Mouse (Mus musculus) adrenal gland, adult (tissue): ENCODE measurements around the gene Tmem221.
A peak's percentile ranks its signal among the peaks of the same experiment; 100 is the strongest.

Experiments
- DNase-seq, 2 experiments: peaks; one replicate each; pipeline ENCODE4 v3.0.0; 2022 to 2023; ENCODE audit warnings: low spot score in 1 of 2; ENCODE audit not compliant: inconsistent age in 2 of 2

Tmem221 gene

GRCm38 (mm10) chr8:71579009-71579408, 20.3 kb upstream of the Tmem221 start:
- peak in 1 of 2 experiments; percentile 84 for DNase-seq

GRCm38 (mm10) chr8:71577856-71578387, 19.3 kb upstream of the Tmem221 start:
- DNase-seq = no peak

GRCm38 (mm10) chr8:71575020-71575419, 16.3 kb upstream of the Tmem221 start:
- peak in 1 of 2 experiments; percentile 68 for DNase-seq

GRCm38 (mm10) chr8:71574426-71574825, 15.8 kb upstream of the Tmem221 start:
- peak; percentile 76 to 82 for DNase-seq

- peak; percentile 75 to 82 for DNase-seq
These were observed 14.4 kb upstream of the Tmem221 start for GRCm38 (mm10) chr8:71572847-71573633.

- DNase-seq = no peak
These were observed 13.4 kb upstream of the Tmem221 start for GRCm38 (mm10) chr8:71572077-71572476.

GRCm38 (mm10) chr8:71570291-71570954, 11.8 kb upstream of the Tmem221 start:
- peak in 1 of 2 experiments; percentile 97 for DNase-seq

DNA sequence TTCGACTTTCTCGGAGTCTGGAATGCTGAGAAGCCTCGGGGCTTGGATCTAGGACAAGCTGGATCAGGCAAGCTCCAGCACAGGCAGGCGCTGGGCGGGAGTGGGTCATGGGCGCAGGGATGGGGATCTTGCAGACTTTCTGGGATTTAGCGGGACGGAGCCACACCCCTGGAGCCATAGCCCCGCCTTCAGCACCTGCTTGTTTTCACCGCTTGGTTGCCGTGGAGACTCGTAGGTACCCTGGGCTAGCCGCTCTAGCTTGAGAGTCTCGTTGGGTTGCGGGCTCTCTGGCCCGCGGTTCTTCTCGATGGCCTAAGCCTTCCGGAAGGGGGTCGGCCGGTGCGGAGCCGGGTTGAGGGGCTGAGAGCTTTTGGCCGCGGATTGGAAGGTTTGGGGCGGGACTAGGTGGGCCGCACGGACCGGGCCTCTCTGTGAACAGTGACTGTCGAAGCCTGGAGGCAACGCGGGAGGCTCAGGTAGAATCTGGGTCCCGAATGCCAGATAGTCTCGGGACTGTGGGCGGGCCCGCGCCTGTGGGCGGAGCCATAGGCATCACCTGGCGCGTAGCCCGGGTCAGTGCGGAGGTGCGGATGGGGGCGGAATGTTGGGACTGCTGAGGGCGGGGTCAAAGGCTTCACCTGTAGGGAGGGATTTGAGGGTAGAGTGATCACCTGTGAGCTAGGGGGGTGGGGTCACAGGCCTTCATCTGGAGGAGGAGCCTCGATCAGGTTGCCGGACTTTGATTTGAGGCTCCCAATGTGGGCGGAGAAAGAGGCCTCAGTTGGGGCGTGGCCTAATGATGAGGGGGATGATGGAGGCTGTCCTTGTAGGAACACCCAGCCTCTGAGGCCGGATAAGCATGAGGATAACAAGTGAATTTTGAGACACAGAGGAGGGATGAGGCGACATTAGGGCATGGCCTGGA, 11.0 kb upstream of the Tmem221 start:
- DNase-seq = peak; percentile 94 to 99

GRCm38 (mm10) chr8:71568941-71569340, 10.3 kb upstream of the Tmem221 start:
- no peak for DNase-seq

DNA sequence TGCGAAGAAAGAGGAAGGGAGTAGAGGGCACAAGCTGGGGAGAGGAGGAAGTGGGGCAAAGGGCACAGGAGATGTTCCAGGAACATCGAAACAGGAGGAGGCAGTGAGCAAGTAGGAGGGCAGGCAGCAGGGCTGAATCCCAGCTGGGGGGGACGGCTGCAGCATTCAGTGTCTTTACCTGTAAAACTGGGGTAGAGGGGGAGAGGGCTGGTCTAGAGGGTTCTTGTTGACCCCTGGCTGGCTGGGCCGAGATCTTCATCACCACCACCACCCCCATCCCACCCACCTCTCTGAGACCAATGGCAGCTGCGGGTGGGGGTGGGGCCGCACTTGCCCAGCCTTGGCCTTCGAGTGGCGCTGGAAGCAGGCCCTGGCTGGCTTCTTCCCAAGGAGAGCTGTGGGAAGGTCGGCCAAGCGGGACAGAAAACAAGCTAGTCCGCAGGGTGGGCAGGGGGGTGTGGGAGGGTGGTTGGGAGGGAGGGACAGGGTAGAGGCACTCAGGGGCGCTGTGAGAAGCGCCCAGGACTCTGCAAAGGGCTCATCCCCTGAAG, 9.8 kb upstream of the Tmem221 start, which contains the start of gene Slc27a1:
Gene Slc27a1 (plus strand): TSS at position 496 of the 551 bp plus-strand sequence.
- DNase-seq = peak; percentile 89 to 97

DNA sequence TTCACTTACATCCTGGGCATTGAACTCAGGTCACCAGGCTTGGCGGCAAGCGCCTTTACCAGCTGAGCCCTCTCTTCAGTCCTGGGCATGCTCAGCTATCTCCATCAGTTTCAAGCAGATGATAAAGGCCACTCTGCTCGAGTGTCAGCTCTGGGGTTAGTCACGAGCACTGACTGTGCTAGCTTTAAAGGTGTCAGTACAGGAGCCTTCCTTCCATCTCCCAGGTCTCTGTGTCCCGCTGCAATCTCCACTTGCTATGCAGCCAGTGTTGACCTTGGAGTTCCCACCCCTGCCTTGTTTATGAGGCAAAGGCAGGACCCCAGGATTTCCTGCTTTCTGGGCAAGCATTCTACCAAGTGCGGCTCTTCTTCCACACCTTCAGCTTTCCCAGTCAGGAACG, 8.9 kb upstream of the Tmem221 start:
- DNase-seq = peak; percentile 51 to 62

GRCm38 (mm10) chr8:71566501-71566900, 7.8 kb upstream of the Tmem221 start, which contains the start of gene Nxnl1:
Gene Nxnl1 (minus strand): TSS chr8:71566601.
- no peak for DNase-seq

DNA sequence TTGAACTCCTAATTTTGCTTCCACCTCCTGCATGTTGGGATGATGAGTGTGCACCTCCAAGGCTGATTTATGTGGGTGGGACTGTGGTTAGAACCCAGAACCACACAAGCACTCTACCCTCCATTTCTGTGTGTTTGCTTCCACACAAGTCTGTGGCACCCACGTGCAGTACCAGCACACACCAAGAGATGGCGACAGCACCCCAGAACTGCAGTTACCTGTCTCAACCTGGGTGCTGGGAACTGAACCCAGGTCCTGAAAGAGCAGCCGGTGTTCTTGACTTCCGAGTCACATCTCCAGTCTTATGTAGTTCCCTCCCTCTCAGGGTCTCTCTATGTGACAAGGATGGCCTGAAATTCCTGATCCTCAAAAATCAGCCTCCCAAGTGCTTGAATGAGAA, 5.3 kb upstream of the Tmem221 start:
- DNase-seq = no peak

DNA sequence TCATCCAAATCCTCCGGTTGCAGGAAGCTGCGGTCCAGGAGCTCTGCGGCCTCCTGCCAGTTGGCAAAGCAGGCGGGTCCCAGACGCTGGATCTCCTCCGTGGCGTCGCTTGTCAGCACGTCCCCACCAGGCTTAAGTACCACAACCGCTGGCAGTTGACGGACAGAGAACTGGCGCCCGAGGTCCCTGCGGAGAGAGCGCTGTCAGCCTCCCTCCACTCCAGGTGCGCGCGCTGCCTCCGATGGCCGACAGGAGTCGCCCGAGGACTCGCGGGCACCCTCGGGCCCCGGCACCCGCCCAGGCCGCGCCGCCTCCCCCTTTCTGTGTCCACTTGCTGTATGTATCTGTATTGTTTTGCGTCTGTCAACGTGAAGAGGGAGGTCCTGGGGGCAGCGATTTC, 4.1 kb upstream of the Tmem221 start:
- peak; percentile 86 to 94 for DNase-seq

- DNase-seq = peak; percentile 58 to 87
These were observed 2.7 kb upstream of the Tmem221 start for GRCm38 (mm10) chr8:71561401-71561800.

DNA sequence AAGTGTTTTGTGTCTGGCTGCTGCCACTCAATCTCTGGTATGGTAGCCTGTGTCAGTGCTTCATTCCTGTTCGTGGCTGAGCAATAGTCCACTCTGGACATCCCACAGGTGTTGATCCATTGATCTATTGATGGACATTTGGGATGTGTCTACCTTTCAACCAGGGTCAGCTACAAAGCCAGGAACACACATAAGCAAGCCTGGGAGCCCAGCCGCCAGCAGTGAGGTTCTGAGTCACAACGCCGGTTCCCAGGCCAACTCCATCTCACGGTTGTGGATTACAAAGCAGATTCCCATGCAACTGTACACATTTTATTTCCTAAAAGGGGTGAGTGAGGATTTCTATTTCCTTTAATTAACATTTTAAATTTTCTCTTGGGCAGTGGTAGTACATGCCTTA, 2.1 kb upstream of the Tmem221 start:
- DNase-seq = peak in 1 of 2 experiments; percentile 78

DNA sequence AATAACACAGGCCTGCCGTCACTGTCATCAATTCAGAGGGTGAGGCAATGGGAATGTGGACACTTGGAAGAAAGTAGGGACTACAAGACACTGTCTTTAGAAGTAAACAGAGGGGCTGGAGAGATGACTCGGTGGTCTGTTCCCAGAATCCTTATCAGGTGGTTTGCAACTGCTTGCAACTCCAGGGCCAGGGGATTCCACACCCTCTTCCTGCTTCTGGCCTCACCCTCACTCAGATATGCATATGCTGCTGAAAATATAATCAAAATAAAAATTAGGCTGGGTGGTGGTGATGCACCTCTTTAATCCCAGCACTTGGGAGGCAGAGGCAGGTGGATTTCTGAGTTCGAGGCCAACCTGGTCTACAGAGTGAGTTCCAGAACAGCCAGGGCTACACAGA, 1.4 kb upstream of the Tmem221 start:
- no peak for DNase-seq

DNA sequence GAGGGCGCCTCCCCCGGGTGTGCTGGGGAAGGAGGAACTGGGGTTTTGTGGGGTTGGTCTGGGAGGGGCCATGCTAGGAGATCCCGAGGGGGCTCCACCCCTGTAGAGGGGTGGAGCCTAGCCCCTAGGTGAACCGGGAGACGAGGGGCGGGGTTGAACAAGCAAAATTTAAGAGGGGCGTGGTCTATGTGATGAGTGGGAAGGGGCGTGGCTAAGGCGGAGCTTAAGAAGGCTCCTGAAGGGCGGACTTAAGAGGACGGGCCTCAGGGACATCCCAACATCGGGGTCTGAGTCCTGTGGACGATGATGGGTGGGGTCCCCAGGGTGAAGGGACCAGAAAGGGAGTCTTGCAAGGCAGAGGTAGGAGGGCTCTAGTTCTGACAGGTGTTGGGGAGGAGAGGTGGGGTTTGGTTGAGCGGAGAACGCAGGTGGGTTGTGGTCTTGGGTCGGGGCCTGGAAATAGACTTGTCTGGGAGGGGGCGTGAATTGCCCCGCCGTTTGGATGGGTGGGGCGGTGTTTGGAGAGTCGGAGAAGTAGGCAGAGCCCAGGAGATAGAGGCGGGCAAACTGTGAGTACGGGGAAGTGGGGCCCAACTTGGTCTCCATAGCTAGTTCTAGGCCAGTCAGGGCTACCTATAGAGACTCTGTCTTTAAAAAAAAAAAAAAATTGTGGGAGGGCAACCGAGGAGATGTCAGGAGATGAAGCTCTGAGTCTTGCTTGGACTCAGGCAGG, 453 bp upstream of the Tmem221 start:
- DNase-seq = peak; percentile 90 to 96

DNA sequence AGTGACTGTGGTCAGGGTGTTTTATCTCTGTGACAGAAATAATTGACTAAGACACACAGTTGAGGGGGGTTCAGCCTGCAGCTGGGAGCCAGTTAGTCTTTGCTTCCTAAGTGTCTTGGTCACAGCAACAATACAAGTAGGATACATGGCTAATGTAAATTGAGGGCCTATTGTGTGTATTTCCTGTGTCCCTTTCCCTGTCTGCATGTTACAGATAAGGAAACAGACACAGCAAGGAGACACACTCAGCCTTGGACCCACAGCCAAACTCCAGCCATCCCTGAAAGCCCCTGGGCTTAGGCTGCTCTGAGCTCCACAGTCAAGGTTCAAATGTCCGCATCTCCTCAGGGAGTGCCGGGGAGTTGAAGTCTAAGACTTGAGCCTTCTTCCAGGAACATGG, 4.0 kb downstream of the Tmem221 start:
- no peak for DNase-seq

DNA sequence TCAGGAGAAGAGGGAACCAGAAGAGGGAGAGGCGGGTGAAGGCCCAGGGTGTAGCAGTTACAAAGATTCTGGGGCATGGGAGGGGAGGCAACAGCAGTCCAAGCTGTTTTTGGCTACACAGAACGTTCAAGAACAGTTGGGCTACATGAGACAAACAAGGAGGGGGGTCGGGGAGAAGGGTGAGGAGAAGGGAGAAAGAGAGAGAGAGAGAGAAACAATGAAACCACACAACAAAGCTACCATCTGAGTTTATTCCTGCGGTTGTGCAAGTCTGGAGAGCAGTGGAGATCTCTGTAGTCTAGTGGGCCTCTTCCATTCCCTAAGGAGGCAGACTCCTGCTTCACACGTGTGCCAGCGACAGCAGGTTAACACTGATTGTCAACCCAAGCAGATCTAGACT, 4.7 kb downstream of the Tmem221 start:
- DNase-seq = no peak
